Mouse (Mus musculus) right cerebral cortex, adult 2 months (tissue): ENCODE measurements at regions not wholly inside any gene's neighbourhood (a gene's known extent, or its start where the extent isn't known, plus 50 kb on each side); places are given as distances from the start of the nearest gene placed in this dataset.
A peak's percentile ranks its signal among the peaks of the same experiment; 100 is the strongest.

Experiments used
- DNase-seq, 2 experiments: peaks; one replicate each; pipeline ENCODE4 v3.0.0; 2021 to 2022; ENCODE audit warnings: low spot score in 2 of 2

DNA sequence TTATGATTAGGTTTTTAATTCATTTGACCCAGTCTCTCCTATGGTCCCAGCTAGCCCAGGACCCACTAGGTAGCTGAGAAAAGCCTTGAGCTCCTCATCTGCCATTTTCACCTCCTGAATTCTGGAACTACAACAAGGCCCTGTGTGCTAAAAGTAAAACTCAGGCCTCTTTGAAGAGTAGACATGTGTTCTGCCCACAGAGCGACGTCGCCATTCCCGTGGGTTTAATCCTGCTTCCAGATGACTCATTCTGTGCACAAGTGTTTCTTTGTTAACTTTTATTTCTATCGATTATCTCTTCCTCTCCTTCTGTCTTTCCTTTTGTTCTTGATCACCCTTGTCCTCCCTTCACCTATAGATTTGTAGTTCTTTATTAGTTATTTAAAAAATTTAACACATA is 1046.7 kb upstream of the Apob start:
- DNase-seq, result peak; percentile 23 to 37

DNA sequence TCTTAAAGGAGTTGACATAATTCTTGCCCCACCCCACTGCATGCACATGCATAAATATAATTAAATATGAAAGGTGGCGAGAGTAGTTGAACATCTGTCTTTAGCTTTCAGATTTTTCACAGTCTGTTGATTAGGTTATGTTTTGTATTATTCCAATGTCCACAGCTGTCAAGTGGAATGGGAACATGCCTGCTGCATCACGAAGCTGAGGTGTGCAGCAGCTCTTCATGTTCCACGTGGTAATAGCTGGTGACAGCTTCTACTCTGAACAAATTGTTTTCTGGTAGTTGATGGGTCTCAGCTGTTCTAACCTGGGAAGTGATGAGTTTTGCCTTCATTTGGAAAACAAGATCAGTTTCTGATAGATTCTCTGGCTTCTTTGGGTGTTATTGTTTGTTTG is 1020.8 kb upstream of the Apob start:
- no peak for DNase-seq

DNA sequence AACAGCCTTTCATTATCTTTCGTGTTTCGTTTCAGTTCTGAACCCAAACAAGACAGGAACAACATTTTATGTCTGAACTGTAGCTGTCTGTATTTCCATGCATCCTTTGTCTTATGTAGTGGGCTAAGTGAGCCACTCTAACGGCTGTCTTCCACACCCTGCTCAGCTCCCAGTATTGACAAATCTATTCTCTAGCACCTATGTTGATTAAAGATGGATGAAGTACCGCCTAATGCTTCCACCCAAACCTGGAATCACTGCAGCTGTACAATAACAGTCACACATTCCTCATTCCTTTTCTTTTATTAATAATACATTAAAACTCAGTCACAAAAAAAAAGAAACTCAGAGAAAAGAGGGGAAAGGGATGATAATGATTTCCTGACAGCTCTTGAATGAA is 992.8 kb upstream of the Apob start:
- no peak for DNase-seq

DNA sequence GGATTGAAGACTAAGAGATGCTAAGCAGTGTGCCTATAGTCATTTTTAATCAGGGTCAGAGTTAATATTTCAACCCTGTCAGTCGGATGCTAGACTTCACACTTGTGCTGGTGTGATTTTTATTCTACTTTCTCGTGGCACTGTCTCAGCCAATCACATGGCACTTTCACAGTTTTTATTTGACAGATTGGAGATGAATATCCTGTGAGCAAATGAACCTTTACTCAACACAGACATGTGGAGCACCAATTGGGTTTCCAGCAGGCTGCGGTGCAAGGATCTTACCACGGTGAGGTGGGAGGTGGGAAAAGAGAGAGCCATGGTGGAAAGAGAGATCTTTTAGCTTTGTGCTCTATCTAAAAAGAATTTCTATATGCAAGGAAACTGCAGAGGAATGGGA is 949.0 kb upstream of the Apob start:
- DNase-seq, result peak; percentile 40 to 47

DNA sequence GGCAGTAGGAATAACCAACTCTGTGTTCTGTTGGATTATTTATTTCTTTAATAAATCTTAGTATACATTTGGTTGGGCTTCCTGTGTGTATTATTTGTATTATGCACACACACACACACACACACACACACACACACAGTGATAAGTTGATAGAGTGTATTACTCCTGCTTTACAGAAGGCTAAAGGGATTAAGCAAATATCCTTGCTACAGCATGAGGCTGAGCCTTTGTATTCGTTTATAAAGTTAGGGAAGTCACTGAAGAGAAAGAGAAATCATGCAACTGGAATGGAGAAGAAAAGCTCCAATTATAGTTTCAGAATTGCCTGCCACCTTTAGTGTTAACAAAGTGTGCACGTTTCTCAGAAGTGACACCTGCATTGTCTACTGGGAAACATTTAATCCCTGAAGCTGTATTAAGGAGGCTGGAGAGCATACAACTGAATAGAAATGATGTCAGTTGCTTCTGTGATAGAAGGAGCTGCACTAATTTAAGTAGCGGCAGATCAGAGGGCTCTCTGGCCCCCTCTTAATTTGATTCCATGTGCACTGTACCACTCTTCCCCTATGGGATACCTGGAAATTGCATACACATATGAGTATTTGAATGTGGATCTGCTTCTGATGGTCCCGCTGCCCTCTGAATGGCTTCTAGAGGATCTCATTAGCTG is 947.9 kb upstream of the Apob start:
- no peak for DNase-seq

DNA sequence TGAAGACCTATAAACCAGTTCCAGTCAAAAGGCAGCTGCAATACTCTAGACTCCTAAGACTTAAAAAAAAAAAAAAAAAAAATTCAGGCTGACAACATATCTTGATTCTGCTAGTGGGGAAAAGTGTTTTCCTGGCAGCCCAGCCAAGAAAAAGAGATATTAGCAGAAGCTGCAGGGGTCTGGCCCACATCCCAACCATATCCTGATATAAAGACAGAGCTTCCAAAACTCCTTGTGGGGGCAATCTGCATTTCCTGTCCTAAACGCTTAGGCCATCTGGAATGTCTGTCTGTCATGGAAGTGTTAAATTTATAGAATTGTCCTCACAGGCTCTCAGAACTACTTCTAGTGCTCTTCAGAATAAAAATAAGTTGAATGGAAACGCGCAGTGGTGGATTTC is 926.7 kb upstream of the Apob start:
- DNase-seq, result peak; percentile 6 to 12

DNA sequence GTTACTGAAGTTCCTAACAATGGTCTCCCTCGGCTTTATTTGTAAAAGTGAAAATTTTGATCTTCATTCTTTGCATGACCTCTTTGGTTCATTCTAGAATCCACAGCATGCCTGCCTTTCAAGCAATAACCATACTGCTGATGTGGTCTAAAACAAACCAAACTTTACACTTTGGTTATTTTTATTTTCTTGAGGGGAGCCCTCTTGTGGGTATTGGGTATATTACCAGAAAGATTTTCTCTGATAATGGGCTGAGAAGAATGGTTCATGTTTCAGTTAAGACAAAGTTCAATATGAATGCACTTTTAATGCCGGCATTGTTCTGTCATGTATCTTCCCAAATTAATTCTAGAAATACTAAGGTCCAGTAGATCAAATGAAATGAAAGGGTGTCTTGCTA is 922.9 kb upstream of the Apob start:
- no peak for DNase-seq

DNA sequence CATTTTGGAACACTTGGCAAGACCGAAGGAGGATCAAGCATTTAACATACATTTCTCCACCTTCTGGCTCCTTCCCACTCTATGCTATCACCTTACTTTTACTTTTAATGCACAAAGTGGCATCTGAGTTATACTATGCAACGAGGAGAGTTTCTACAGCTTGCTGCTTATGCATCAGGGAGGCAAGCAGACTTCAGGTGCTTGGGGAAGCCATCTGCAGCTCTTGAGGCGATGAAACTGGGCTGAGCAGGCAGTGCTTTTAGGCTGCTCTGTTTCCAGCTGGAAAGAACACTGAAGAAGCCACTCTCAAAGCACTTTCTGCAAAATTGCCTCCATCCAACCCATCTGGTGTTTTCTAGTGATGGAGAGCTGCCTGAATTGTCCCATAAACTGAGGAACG is 882.9 kb upstream of the Apob start:
- DNase-seq, result peak in 1 of 2 experiments; percentile 7

DNA sequence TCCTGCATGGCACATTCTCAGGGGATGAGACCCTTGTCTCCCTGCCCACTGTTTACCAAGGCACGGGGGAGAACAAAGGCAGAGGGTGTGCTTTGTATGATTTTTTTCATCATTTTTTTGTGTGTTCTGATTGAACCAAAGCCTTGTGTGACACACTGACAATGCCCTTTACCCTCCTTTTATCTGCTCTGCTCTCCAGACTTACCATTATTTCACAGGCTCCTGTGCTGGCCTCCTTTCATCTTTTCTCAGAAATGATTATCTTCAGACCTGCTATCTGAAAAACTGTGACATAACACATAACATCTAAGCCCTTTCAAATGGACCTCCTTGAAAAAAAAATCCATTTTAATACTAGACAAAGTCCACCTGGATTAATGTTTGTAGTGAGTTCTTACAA is 882.0 kb upstream of the Apob start:
- DNase-seq, result no peak

DNA sequence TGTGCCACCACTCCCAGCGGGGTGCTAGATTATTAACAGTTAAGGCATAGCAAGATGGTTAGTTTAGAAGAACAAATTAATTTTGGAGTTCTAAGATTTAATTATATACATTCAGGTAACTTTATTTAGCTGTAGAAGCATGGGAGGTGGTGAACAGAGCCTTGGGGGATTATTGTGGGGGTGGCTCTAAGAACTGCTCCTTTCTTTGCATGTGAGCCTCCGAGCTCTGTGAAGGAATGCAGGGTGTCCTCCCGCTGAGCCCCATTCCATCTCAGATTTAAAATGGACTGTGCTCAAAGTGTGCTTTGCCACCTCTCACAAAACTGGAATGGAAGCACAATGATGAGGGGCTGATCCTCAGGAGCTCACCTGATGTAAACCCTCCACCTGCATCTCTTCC is 881.2 kb upstream of the Apob start:
- DNase-seq, result no peak

DNA sequence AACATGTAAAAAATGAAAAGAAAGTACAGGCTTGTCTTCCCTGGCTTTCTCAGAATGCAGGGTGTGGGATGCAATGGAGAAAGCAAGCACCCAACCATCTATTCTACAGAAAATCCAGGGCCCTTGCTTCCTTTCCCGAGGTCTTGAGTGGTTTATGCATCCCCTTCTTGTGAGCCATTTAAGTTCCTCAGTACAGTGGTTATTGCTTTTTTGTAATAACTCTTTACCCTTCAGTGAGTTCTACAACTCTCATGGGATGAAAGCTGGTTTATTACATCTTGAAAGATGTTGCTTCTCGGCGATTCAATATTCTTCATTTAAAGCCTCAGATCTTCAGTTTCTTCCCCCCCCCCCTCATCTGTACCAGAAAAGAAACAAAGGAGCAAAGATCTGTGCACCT is 838.4 kb upstream of the Apob start:
- no peak for DNase-seq
